Mouse (Mus musculus): ENCODE results near the gene Slco2a1.

GRCm38 (mm10) chr9:103067651-103068050 lies 79.1 kb downstream of the Slco2a1 start:
- TF ChIP-seq CTCF (IDR thresholded peaks at IDR 0.05; ENCODE audit: low read depth, low read length) (no peak), GATA1 (IDR thresholded peaks at IDR 0.05; ENCODE audit: borderline replicate concordance, low read length) (no peak)
